Mouse (Mus musculus): Measurements from ENCODE around the gene Thbs3.

- TF ChIP-seq POLR2A (IDR thresholded peaks at IDR 0.05; ENCODE audit: borderline replicate concordance, low read depth, low read length): no peak
- TF ChIP-seq CTCF (IDR thresholded peaks at IDR 0.05; ENCODE audit: low read depth, low read length): no peak
Observed at GRCm38 (mm10) chr3:89225918-89226317, 10.9 kb downstream of the Thbs3 start.

Data from bone marrow macrophage, adult 2 months (primary cell).